Mouse (Mus musculus) hindbrain, embryonic 15.5 days (tissue): ENCODE results near the gene Nrf1. TPM values are rescaled to one million over a fixed set of nuclear protein-coding genes. Genes with fewer than 3 reads are reported as not detected.

Experiments
- ATAC-seq: fragments of 200-750 bp; cut with Nextera tagmentation; 2 replicates; pipeline ENCODE4 v1.8.0; 2017; ENCODE audit warnings: low read depth, moderate number of reproducible peaks, moderate TSS enrichment; ENCODE audit not compliant: low FRiP score
- H3K27ac ChIP-seq: fragments of 300-500 bp; sonication (generic); replicated peaks from 2 replicates; pipeline ENCODE4 v1.5.1; 2015; ENCODE audit warnings: mild to moderate bottlenecking, inconsistent platforms
- H3K27me3 ChIP-seq: fragments of 300-500 bp; sonication (generic); 2 replicates; pipeline ENCODE4 v1.6.1; 2015; ENCODE audit warnings: control low read depth, inconsistent platforms
- H3K36me3 ChIP-seq: fragments of 300-500 bp; sonication (generic); 2 replicates; pipeline ENCODE4 v1.6.1; 2015; ENCODE audit warnings: control low read depth, inconsistent platforms
- H3K4me1 ChIP-seq: fragments of 300-500 bp; sonication (generic); replicated peaks from 2 replicates; pipeline ENCODE4 v1.6.1; 2015; ENCODE audit warnings: control low read depth, inconsistent platforms
- H3K4me2 ChIP-seq: fragments of 300-500 bp; sonication (generic); 2 replicates; pipeline ENCODE4 v1.6.1; 2015; ENCODE audit warnings: moderate library complexity, mild to moderate bottlenecking, inconsistent platforms
- H3K4me3 ChIP-seq: fragments of 300-500 bp; sonication (generic); 2 replicates; pipeline ENCODE4 v1.5.1; 2015; ENCODE audit warnings: mild to moderate bottlenecking, inconsistent platforms
- H3K9ac ChIP-seq: fragments of 300-500 bp; sonication (generic); 2 replicates; pipeline ENCODE4 v1.6.1; 2015; ENCODE audit warnings: inconsistent platforms
- H3K9me3 ChIP-seq: fragments of 300-500 bp; sonication (generic); 2 replicates; pipeline ENCODE4 v1.6.1; 2016; ENCODE audit warnings: control low read depth, inconsistent platforms
- WGBS: fragments of 180-500 bp; shearing (Covaris S2); methylation state at CpG from one replicate; pipeline ENCODE4 v1.1.7; 2015; 5-methylcytosine and 5-hydroxymethylcytosine counted together
- polyA plus RNA-seq: library from polyadenylated mRNA; unstranded; fragments of >200 nt; fragmentation: Nextera tagmentation; extraction: Ambion mirVana; gene quantifications from 2 replicates; pipeline ENCODE4 v1.2.1, GENCODE M21; 2015

Nrf1 gene
- polyA plus RNA-seq, 1 experiment from 2014 or later = 36.5 TPM

DNA sequence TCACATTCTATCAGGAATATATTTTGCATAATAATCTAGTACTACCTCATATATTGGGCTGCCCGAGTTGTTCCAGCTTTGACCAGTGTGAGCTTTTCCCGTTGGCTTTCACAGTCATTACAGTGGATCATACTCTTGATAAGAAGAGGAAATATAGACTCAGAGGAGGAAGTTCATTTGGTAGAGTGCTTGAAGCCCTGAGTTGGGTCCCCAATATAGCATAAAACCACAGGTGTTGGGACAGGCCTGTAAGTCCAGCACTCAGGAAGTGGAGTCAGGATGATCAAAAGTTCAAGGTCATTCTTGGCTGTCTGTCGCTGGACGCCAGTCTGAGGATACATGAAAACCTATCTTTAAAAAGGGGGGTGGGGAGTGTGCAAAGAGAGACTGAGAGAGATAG, 12.7 kb upstream of the Nrf1 start:
- WGBS = 90% methylated on average over 4 of the region's 4 CpGs
- no peak overlapping the region for H3K4me2 ChIP-seq

DNA sequence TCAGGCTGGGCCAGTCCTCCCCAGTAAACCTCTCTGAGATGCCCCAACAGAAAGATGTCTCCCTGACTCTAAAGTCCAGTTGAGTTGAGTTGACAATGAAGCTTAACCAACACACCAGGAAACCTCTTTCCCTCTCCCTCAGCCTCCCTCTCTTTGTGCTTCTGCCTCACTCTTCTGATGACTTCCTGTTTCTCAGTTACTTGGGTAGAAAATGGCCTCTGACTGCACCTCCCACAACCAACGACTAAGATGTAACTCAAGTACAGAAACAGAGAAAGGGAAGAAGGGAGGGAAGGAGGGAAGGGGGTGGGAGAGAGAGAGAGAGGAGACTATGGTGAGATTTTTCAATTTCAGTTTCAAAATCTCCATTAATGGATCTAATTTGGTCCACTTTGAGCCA, 6.3 kb upstream of the Nrf1 start:
- H3K4me1 ChIP-seq = peaks cover under 1% of the 10 kb centered on the region; the same call in 1 of the 2 replicates
- no peak for ATAC-seq
- H3K4me3 ChIP-seq = no peak overlapping the region
- 44% methylated on average over 1 of the region's 1 CpGs for WGBS
- no peak overlapping the region for H3K9ac ChIP-seq
- no peaks in the 10 kb centered on the region for H3K36me3 ChIP-seq
- no peak overlapping the region for H3K4me2 ChIP-seq
- H3K27me3 ChIP-seq = no peaks in the 10 kb centered on the region
- H3K27ac ChIP-seq = no peak overlapping the region
- H3K9me3 ChIP-seq = no peaks in the 10 kb centered on the region

More for the DNA sequence above, 12.7 kb upstream of the Nrf1 start:
- Histone ChIP-seq H3K27ac (no peak overlapping the region), H3K4me1 (no peaks in the 10 kb centered on the region), H3K4me3 (no peak overlapping the region), H3K9me3 (no peaks in the 10 kb centered on the region), H3K36me3 (no peaks in the 10 kb centered on the region), H3K27me3 (no peaks in the 10 kb centered on the region), H3K9ac (no peak overlapping the region)
- no peak for ATAC-seq

DNA sequence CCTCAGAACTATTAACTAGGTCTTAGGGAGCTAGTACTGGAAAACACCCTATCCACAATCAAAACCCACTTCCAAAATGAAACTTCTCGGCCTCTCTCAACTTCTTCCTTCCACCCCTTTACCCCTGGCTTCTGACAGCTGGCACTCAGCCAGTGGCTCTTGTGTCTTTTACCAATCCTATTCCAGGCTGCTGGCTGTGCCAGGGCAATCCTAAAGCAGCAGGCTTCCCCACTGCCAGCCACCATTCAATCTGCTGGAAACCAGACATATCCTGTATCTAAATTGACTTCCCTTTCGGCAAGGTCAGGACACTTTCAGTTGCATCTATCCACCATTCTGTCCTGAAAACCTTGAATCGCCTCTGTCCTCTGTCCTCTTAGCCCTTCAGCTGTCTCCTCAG, 5.3 kb upstream of the Nrf1 start:
- no peak overlapping the region for H3K4me2 ChIP-seq
- H3K27ac ChIP-seq = no peak overlapping the region
- no peaks in the 10 kb centered on the region for H3K27me3 ChIP-seq
- H3K9me3 ChIP-seq = no peaks in the 10 kb centered on the region
- no peaks in the 10 kb centered on the region for H3K36me3 ChIP-seq
- ATAC-seq = no peak
- 64% methylated on average over 3 of the region's 3 CpGs for WGBS
- H3K4me1 ChIP-seq = peaks cover 7% of the 10 kb centered on the region
- no peak overlapping the region for H3K9ac ChIP-seq
- no peak overlapping the region for H3K4me3 ChIP-seq

DNA sequence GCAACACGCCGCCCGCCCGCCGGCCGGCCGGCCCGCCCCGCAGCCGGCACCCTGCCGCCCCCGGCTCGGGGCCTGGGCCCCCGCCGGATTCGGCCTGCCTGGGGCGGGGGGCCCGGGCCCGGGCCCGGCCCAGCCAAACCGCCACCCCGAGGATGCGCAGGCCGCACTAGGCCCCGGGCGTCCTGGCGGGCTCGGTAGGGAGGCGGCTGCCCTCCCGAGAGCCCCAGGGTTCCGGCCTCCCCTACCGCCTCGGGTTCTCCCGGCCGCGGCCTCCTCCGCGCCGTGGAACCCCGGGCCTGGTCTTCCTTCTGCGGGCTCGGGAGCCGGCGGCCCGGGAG, 344 bp downstream of the Nrf1 start:
- Histone ChIP-seq H3K4me1 (peaks cover 42% of the 10 kb centered on the region), H3K9me3 (no peaks in the 10 kb centered on the region), H3K4me2 (peak overlapping the region; percentile 62), H3K27me3 (no peaks in the 10 kb centered on the region), H3K27ac (peak overlapping the region; percentile 100), H3K4me3 (peak overlapping the region; percentile 99), H3K9ac (peak overlapping the region; percentile 98), H3K36me3 (no peaks in the 10 kb centered on the region)
- ATAC-seq = no peak
- WGBS = 0% methylated on average over 22 of the region's 45 CpGs

DNA sequence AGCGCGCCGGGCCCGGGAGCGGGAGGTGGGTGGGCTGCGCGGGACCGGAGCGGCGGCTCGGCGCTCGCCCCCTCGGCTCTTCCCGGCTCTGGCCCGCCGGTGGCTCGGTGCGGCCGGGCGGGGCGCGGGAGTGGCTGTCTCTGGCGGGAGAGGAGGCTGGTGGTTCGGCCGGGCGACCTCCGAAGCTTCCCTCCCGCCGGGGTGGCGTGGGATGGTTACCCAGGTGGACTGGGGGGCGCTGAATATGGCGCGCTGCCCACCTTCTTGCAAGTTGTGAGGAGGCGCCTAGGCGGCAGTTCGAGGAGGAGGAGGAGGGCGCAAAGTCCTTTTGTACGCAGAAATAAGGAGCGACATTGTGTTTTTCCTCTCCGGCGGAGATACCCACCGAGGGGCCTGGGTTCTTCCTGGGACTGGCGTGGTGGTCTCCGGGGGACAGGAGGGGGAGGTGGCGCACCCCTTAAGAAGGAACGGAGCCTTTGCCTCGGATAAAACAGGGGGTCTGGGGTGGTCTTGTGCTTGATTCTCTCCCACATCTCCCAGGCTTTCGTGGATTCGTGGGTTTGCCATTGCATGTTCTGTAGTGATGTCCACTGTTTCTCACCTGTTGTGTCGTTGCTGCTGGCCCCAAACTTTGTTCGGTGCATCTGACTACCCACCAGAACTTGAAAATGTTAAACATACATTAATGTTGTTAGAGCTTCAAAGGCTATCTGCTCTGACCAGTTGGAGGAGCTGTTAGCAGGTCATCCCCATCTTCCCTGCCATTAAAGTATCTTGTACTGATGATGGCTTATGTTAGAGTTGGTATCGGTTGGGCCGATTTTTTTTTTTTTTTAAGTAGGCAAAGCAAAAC, 939 bp downstream of the Nrf1 start:
- peak; percentile 3; the same call in 1 of the 2 replicates for ATAC-seq
- Histone ChIP-seq H3K27me3 (no peaks in the 10 kb centered on the region), H3K9me3 (no peaks in the 10 kb centered on the region), H3K27ac (peak overlapping the region; percentile 100), H3K4me2 (peak overlapping the region; percentile 62), H3K36me3 (no peaks in the 10 kb centered on the region), H3K4me3 (peak overlapping the region; percentile 99), H3K4me1 (peaks cover 42% of the 10 kb centered on the region), H3K9ac (peak overlapping the region; percentile 98)
- 1% methylated on average over 52 of the region's 54 CpGs for WGBS

DNA sequence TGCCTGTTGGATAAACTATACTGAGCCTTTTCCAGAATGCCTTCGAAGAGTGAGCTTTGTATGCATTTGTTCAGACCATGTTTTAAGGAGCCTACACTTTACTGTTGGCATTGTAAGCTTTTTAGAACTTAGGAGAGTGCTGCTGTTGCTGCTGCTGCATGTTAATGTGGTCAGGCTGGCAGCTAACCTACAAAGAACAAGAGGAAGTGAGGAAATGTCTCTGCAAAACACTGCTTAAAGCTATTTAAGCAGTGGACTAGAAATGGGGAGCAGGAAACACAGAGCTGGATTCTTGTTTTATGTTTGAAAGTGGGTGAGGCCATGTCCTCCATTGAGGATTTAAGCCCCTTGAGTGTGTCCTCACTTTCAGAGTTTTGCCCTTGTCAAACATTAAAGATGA, 5.3 kb downstream of the Nrf1 start:
- Histone ChIP-seq H3K27me3 (no peaks in the 10 kb centered on the region), H3K4me3 (no peak overlapping the region), H3K9me3 (no peaks in the 10 kb centered on the region), H3K27ac (0 out of 2 replicates have a peak overlapping the region, but pooled peaks have one; percentile 8), H3K4me1 (peaks cover 35% of the 10 kb centered on the region), H3K36me3 (no peaks in the 10 kb centered on the region), H3K9ac (no peak overlapping the region), H3K4me2 (no peak overlapping the region)
- 74% methylated on average over 1 of the region's 1 CpGs for WGBS
- no peak for ATAC-seq

DNA sequence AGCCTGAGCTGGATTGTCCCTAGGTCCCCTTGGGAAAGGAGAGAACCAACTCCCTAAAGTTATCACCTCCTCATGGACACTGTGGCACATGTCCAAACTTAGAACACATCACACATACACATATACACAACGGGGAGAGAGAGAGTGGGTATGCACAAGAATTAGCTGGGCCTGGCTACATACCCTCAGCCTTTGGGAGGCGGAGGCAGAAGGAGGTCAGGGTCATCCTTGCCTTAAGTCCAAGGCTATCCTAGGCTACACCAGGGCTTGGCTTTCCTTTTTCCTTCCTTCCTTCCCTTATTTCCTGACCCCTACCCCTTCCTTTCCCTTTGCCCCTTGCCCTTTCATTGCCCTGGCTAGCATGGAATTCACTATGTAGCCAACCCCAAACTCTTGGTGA, 14.8 kb downstream of the Nrf1 start:
- H3K4me1 ChIP-seq = no peaks in the 10 kb centered on the region
- no peaks in the 10 kb centered on the region for H3K9me3 ChIP-seq
- no peak overlapping the region for H3K9ac ChIP-seq
- H3K36me3 ChIP-seq = no peaks in the 10 kb centered on the region
- no peak overlapping the region for H3K4me2 ChIP-seq
- 94% methylated on average over 2 of the region's 2 CpGs for WGBS
- no peaks in the 10 kb centered on the region for H3K27me3 ChIP-seq
- no peak for ATAC-seq
- H3K4me3 ChIP-seq = no peak overlapping the region
- no peak overlapping the region for H3K27ac ChIP-seq

DNA sequence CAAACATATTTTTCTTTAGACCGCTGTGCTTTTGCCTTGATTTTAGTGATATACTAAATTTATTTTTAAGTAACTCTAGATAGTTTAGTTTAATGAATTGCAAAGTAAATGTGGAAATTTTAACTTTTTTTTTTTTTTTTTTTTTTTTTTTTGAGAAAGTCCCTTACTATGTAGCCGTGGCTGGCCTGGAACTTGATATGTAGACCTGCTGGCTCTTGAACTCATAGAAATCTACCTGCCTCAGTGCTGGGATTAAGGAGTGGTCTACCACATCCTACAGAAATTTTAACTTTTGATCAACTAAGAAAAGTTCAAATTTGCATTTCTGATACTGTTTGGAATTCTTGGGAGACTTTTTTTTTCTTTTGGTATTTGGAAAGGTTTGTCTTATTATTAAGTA, 17.6 kb downstream of the Nrf1 start:
- ATAC-seq = no peak
- Histone ChIP-seq H3K9ac (no peak overlapping the region), H3K4me3 (no peak overlapping the region), H3K36me3 (no peaks in the 10 kb centered on the region), H3K27me3 (no peaks in the 10 kb centered on the region), H3K4me1 (no peaks in the 10 kb centered on the region), H3K27ac (no peak overlapping the region), H3K4me2 (no peak overlapping the region), H3K9me3 (no peaks in the 10 kb centered on the region)
- WGBS = 98% methylated on average over 2 of the region's 2 CpGs

DNA sequence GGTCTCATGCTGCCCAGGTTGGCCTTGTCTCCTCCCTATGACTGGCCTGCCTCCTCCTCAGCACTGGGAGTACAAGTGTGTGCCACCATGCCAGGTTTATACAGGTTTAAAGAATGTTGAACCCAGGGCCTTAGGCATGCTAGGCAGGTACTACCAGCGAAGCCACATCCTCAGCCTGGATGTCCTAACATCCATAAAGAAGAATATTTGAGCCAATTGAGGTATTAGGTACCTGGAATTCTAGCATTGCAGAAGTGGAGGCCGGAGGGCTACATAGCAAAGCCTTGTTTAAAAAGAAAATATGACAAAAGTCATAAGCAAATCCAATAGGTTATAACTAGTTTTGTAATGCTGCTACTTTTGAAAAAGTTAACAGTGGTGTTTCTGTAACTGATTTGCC, 19.0 kb downstream of the Nrf1 start:
- no peak overlapping the region for H3K4me3 ChIP-seq
- no peaks in the 10 kb centered on the region for H3K4me1 ChIP-seq
- H3K27me3 ChIP-seq = no peaks in the 10 kb centered on the region
- H3K9ac ChIP-seq = no peak overlapping the region
- H3K4me2 ChIP-seq = no peak overlapping the region
- WGBS = 99% methylated on average over 2 of the region's 2 CpGs
- no peak overlapping the region for H3K27ac ChIP-seq
- H3K9me3 ChIP-seq = no peaks in the 10 kb centered on the region
- no peaks in the 10 kb centered on the region for H3K36me3 ChIP-seq
- no peak for ATAC-seq

DNA sequence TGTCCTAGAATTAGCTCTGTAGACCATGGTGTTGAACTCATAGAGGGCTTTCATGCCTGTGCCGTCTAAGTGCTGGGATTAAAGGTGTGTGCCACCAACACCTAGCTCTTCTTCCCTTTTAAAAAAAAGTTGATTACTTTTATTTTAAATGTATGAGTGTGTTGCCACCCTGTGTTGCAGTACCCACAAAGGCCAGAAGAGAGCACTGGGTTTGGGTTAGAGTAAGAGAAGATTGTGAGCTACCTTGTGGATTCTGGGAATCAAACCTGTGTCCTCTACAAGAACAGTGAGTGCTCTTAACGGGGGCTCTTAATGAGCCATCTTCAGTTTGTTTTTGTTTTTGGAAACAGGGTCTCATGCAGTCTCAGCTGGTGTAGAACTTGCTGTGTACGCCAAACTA, 24.7 kb downstream of the Nrf1 start:
- Histone ChIP-seq H3K9ac (no peak overlapping the region), H3K27ac (no peak overlapping the region), H3K4me3 (no peak overlapping the region), H3K36me3 (no peaks in the 10 kb centered on the region), H3K4me2 (no peak overlapping the region), H3K27me3 (no peaks in the 10 kb centered on the region), H3K4me1 (no peaks in the 10 kb centered on the region), H3K9me3 (no peaks in the 10 kb centered on the region)
- WGBS = 87% methylated on average over 3 of the region's 3 CpGs
- no peak for ATAC-seq

DNA sequence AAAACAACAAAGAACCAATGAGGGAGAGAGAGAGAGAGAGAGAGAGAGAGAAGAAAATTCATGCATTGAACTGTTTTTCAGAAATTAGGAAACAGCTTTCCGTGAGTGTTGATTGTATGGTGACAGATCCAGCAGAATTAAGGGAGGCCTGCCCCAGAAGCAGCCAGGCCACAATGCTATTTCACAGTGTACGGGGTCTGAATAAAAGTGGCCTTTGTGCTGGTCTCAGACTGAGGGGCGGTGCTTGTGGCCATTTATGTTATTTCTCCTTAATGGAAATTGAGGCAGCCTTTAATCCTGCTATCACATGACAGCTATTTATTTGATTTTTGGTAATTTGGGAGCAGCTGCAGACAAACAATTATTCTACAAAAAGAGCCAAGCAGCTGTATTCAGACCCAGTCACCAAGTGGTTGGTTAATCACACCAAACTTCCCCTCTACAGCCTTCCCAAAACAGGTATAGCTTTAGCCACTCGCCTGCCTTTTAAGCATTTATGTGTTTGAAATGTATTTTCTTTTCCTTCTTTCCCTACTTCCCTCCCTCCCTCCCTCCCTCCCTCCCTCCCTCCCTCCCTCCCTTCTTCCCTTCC, 31.2 kb downstream of the Nrf1 start:
- 36% methylated on average over 4 of the region's 4 CpGs for WGBS
- Histone ChIP-seq H3K4me1 (no peaks in the 10 kb centered on the region; the same call in 1 of the 2 replicates), H3K4me3 (no peak overlapping the region), H3K9ac (no peak overlapping the region), H3K27ac (0 out of 2 replicates have a peak overlapping the region, but pooled peaks have one; percentile 25), H3K36me3 (no peaks in the 10 kb centered on the region), H3K27me3 (no peaks in the 10 kb centered on the region), H3K4me2 (no peak overlapping the region), H3K9me3 (no peaks in the 10 kb centered on the region)
- ATAC-seq = no peak

DNA sequence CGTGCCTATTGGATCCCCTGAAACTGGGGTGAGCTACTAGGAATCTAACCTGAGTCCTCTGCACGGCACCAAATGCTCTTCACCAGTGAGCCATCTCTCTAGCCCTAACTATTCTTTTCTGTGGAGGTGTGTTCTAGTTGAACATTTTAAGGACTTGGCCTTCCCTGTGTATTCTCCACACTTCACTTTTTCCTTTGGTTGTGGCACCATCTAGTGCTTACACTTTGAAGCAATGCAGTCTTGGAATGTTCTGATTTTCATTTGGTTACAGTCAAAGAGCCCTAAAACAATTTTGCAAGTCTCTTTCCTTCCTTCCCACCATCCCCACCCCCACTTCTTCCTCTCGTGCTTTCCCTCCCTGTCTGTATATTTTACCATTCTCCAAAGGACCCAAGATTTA, 33.6 kb downstream of the Nrf1 start:
- H3K4me3 ChIP-seq = no peak overlapping the region
- no peak overlapping the region for H3K9ac ChIP-seq
- H3K4me2 ChIP-seq = no peak overlapping the region
- H3K27ac ChIP-seq = no peak overlapping the region
- no peaks in the 10 kb centered on the region; the same call in 1 of the 2 replicates for H3K4me1 ChIP-seq
- WGBS = 89% methylated on average over 3 of the region's 3 CpGs
- H3K27me3 ChIP-seq = no peaks in the 10 kb centered on the region
- no peak for ATAC-seq
- H3K9me3 ChIP-seq = no peaks in the 10 kb centered on the region
- H3K36me3 ChIP-seq = no peaks in the 10 kb centered on the region
